Mouse (Mus musculus) lung, postnatal 0 days (tissue): Measurements from ENCODE around the gene Ptprn2.

Experiments used
- CTCF ChIP-seq: IDR thresholded peaks from 2 replicates; pipeline ENCODE4 v1.5.1; 2016; ENCODE audit warnings: antibody characterized with exemption, mild to moderate bottlenecking
- EP300 ChIP-seq: IDR thresholded peaks from 2 replicates; pipeline ENCODE4 v1.6.1; 2016; ENCODE audit warnings: antibody characterized with exemption, mild to moderate bottlenecking, control low read depth

DNA sequence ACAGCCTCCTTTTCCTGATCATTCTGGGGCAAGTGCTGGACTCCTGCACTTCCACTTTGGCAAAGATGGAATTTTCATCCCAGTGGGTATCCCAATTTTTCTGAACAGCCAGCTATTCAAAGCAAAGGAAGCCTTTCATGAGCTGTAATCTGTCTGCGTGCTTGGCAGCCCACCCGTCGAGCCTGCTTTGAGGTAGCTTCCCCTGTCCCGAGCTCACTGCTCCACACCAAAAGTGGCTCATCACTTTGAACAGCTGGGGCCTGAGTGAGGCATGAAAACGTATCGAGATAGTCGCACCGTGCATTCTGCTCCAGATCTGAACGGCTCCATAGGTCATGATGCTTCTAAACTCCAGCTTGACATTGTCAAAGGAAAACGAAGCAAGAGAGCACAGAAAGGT, 503.6 kb downstream of the Ptprn2 start:
- TF ChIP-seq EP300 (no peak), CTCF (no peak)
